In the genomic region with DNA sequence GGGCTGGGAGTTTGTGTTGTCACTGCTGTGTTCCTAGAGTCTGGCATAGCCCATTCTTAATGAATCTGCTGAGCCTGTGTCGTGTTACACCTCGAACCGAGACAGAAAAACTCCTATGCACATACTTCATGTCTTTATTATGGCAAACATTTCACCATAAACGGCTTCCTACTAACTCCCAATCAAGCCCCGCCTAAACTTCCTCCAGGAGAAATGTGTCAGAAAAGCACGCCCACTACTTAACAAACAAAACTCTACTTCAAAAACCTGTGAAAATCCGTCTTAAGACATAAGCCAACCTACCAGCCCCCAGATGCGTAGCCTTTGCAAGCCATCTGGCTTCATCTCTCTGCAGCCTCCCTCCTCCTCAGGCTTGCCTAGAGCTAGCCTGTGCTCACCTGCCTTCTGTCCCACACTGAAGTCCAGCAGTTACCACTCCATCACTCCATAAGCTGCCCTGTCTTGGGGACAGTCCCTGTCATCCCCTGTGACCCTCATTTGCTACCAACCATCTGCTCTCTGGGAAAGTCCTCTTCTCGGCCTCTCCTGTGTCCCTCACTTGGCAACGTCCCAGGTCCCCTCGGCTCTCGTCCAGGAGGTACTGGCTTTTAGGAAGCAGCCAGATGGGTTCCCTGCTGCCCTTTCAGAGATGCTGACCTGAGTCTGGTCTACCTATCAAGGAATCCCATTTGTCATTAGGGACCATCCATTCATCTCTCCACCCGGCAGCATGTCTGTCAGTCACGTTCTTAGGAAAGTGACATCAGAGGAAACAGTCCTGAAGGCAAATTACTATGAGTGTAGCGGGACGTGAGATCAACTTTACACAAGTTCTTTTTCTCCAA, we compare ENCODE assay signal across 10 mouse cellular contexts. TPM values are rescaled to one million over a fixed set of nuclear protein-coding genes. Genes with fewer than 3 reads are reported as not detected.
DNase-seq lines count a peak whose midpoint lies in the region; ATAC-seq and TF ChIP-seq lines count a peak whose summit lies in the region.
"Had no signal": no experiment of that assay in that cellular context is flagged by ENCODE, and none has a peak within 500 bp of the region (broad histone marks: within the 10 kb centered on the region; RNA-seq: fewer than 3 reads in every experiment).

No protein-coding gene starts in this region.

- H3K4me3 ChIP-seq in forebrain, embryonic 10.5 days: no peak overlapping the region
- H3K4me3 ChIP-seq in forebrain, embryonic 16.5 days (replicated peaks; ENCODE audit: low read length): no peak overlapping the region
- H3K4me3 ChIP-seq in liver, embryonic 16.5 days (ENCODE audit: low read depth, low read length): no peak overlapping the region
- H3K4me3 ChIP-seq in liver, postnatal 0 days (ENCODE audit: low read depth, low read length): no peak overlapping the region
- H3K4me3 ChIP-seq in kidney, embryonic 14.5 days (ENCODE audit: low read length): no peak overlapping the region

- no peak overlapping the region for H3K9ac ChIP-seq in forebrain, embryonic 16.5 days (replicated peaks; ENCODE audit: low read depth, low read length)
- H3K9ac ChIP-seq in liver, embryonic 16.5 days (ENCODE audit: low read depth, low read length): no peak overlapping the region
- no peak overlapping the region for H3K9ac ChIP-seq in liver, postnatal 0 days (replicated peaks)
- peak overlapping the region; percentile 4; the same call in 1 of the 2 replicates for H3K9ac ChIP-seq in kidney, embryonic 14.5 days (ENCODE audit: low read depth, low read length)

- DNase-seq in forebrain, embryonic 10.5 days (ENCODE audit: extremely low spot score, low spot score): no peak
- no peak for DNase-seq in liver, postnatal 0 days
- DNase-seq in cerebellum, adult 11-12 months: peak; percentile 88
- no peak for DNase-seq in T-cell, adult 2 months (ENCODE audit: low spot score)
- DNase-seq: embryo, embryonic 11 days had no signal

- H3K9me3 ChIP-seq in forebrain, embryonic 10.5 days: no peaks in the 10 kb centered on the region
- no peaks in the 10 kb centered on the region for H3K9me3 ChIP-seq in forebrain, embryonic 16.5 days (ENCODE audit: control insufficient read depth, low read length)
- no peaks in the 10 kb centered on the region for H3K9me3 ChIP-seq in liver, embryonic 16.5 days (replicated peaks; ENCODE audit: control insufficient read depth, low read length)
- no peaks in the 10 kb centered on the region for H3K9me3 ChIP-seq in liver, postnatal 0 days (ENCODE audit: low read length)
- H3K9me3 ChIP-seq in kidney, embryonic 14.5 days (ENCODE audit: control insufficient read depth, low read length): no peaks in the 10 kb centered on the region

- H3K4me2 ChIP-seq in forebrain, embryonic 16.5 days (ENCODE audit: low read length): no peak overlapping the region
- no peak overlapping the region for H3K4me2 ChIP-seq in liver, embryonic 16.5 days (ENCODE audit: low read depth, low read length)
- H3K4me2 ChIP-seq in liver, postnatal 0 days (ENCODE audit: low read depth, low read length): no peak overlapping the region
- no peak overlapping the region for H3K4me2 ChIP-seq in kidney, embryonic 14.5 days (replicated peaks; ENCODE audit: low read depth, low read length)
- H3K4me2 ChIP-seq: liver, embryonic 11.5 days had no signal

- ATAC-seq in forebrain, embryonic 16.5 days: no peak
- ATAC-seq in liver, embryonic 16.5 days (ENCODE audit: low read depth): no peak
- no peak for ATAC-seq in liver, postnatal 0 days
- no peak for ATAC-seq in kidney, embryonic 14.5 days (ENCODE audit: low FRiP score, low TSS enrichment)
- ATAC-seq in megakaryocyte progenitor cell, adult 5-6 weeks (replicated peaks; ENCODE audit: poor library complexity): no peak

- H3K27ac ChIP-seq in forebrain, embryonic 10.5 days: 0 out of 2 replicates have a peak overlapping the region, but pooled peaks have one; percentile 53
- no peak overlapping the region for H3K27ac ChIP-seq in forebrain, embryonic 16.5 days (ENCODE audit: low read length)
- 0 out of 2 replicates have a peak overlapping the region, but pooled peaks have one; percentile 16 for H3K27ac ChIP-seq in liver, embryonic 16.5 days (ENCODE audit: low read length)
- no peak overlapping the region for H3K27ac ChIP-seq in liver, postnatal 0 days (ENCODE audit: low read depth)
- no peak overlapping the region for H3K27ac ChIP-seq in kidney, embryonic 14.5 days (ENCODE audit: low read depth, low read length)

- no peak for TF ChIP-seq EP300 in liver, postnatal 0 days (IDR thresholded peaks at IDR 0.05; ENCODE audit: low read depth)

- no peaks in the 10 kb centered on the region for H3K27me3 ChIP-seq in forebrain, embryonic 10.5 days (ENCODE audit: poor library complexity, severe bottlenecking)
- no peaks in the 10 kb centered on the region for H3K27me3 ChIP-seq in forebrain, embryonic 16.5 days (replicated peaks; ENCODE audit: control insufficient read depth, insufficient read depth, low read length)
- no peaks in the 10 kb centered on the region for H3K27me3 ChIP-seq in liver, embryonic 16.5 days (ENCODE audit: control insufficient read depth, insufficient read depth, low read depth, low read length)
- H3K27me3 ChIP-seq in liver, postnatal 0 days (ENCODE audit: insufficient read depth, low read length): no peaks in the 10 kb centered on the region
- H3K27me3 ChIP-seq in kidney, embryonic 14.5 days (ENCODE audit: control insufficient read depth, insufficient read depth, low read length): no peaks in the 10 kb centered on the region

- peaks cover 83% of the 10 kb centered on the region for H3K4me1 ChIP-seq in forebrain, embryonic 10.5 days
- H3K4me1 ChIP-seq in forebrain, embryonic 16.5 days (replicated peaks; ENCODE audit: control insufficient read depth, insufficient read depth, low read length): peaks cover 33% of the 10 kb centered on the region
- H3K4me1 ChIP-seq in liver, embryonic 16.5 days (ENCODE audit: control insufficient read depth, low read depth, low read length): peaks cover 68% of the 10 kb centered on the region
- H3K4me1 ChIP-seq in liver, postnatal 0 days (ENCODE audit: insufficient read depth): peaks cover 69% of the 10 kb centered on the region
- peaks cover 62% of the 10 kb centered on the region for H3K4me1 ChIP-seq in kidney, embryonic 14.5 days (ENCODE audit: control insufficient read depth, insufficient read depth, low read length)

- 87% methylated on average over 16 of the region's 16 CpGs for WGBS in forebrain, embryonic 10.5 days
- WGBS in forebrain, embryonic 16.5 days: 57% methylated on average over 16 of the region's 16 CpGs
- 75% methylated on average over 16 of the region's 16 CpGs for WGBS in liver, embryonic 16.5 days (ENCODE audit: insufficient replicate concordance)
- WGBS in liver, postnatal 0 days (ENCODE audit: insufficient replicate concordance): 67% methylated on average over 16 of the region's 16 CpGs
- WGBS in kidney, embryonic 14.5 days: 56% methylated on average over 16 of the region's 16 CpGs

- H3K36me3 ChIP-seq in forebrain, embryonic 10.5 days (replicated peaks): no peaks in the 10 kb centered on the region
- no peaks in the 10 kb centered on the region for H3K36me3 ChIP-seq in forebrain, embryonic 16.5 days (ENCODE audit: control insufficient read depth, insufficient read depth)
- H3K36me3 ChIP-seq in liver, embryonic 16.5 days (ENCODE audit: control insufficient read depth, insufficient read depth): no peaks in the 10 kb centered on the region; the same call in 1 of the 2 replicates
- peaks cover 8% of the 10 kb centered on the region for H3K36me3 ChIP-seq in liver, postnatal 0 days (replicated peaks; ENCODE audit: insufficient read depth, low read length)
- no peaks in the 10 kb centered on the region for H3K36me3 ChIP-seq in kidney, embryonic 14.5 days (ENCODE audit: control insufficient read depth, insufficient read depth, low read length)

- no peak for TF ChIP-seq CTCF in liver, postnatal 0 days (IDR thresholded peaks at IDR 0.05; ENCODE audit: low read depth)

RNA-seq across cellular contexts. Expression of a gene that starts 16.4 kb away (rescaled TPM):
- polyA plus RNA-seq in forebrain, embryonic 10.5 days (2016; fragmentation: Nextera tagmentation; extraction: Ambion mirVana): 13.4 and 13.9 TPM in 2 replicates
- polyA plus RNA-seq in forebrain, embryonic 16.5 days (2015; fragmentation: Nextera tagmentation; extraction: Ambion mirVana): 10.4 and 10.7 TPM in 2 replicates
- 12.8 and 13.7 TPM in 2 replicates for polyA plus RNA-seq in liver, embryonic 16.5 days (2015; fragmentation: Nextera tagmentation; extraction: Ambion mirVana)
- polyA plus RNA-seq in liver, postnatal 0 days (2015; fragmentation: Nextera tagmentation; extraction: Ambion mirVana): 10.8 and 11.5 TPM in 2 replicates
- polyA plus RNA-seq in kidney, embryonic 14.5 days (2014; fragmentation: Nextera tagmentation; extraction: Ambion mirVana): 32.9 and 38.4 TPM in 2 replicates
- 26.7 and 32.2 TPM in 2 replicates for total RNA-seq in megakaryocyte progenitor cell, adult 5-6 weeks (2015)
- 26.2 and 33.4 TPM in 2 replicates for total RNA-seq in megakaryocyte progenitor cell, adult 5-6 weeks (2017)

Comparison
In these comparisons a context has a peak if more than half of its experiments do, and no peak if none do; other contexts are left out.
1. H3K27ac ChIP-seq: peak in forebrain, embryonic 10.5 days (single experiment) and liver, embryonic 16.5 days (single experiment); none in forebrain, embryonic 16.5 days (single experiment), liver, postnatal 0 days (single experiment) and kidney, embryonic 14.5 days (single experiment).